Mouse (Mus musculus) liver, embryonic 14.5 days (tissue): ENCODE results near the gene Rictor.

Experiments used
- CTCF ChIP-seq: IDR thresholded peaks from 2 replicates; pipeline ENCODE4 v1.5.1; 2016; ENCODE audit warnings: antibody characterized with exemption, low read depth, control low read depth
- EP300 ChIP-seq: IDR thresholded peaks from 2 replicates; pipeline ENCODE4 v1.6.1; 2016; ENCODE audit warnings: antibody characterized with exemption, low read depth

DNA sequence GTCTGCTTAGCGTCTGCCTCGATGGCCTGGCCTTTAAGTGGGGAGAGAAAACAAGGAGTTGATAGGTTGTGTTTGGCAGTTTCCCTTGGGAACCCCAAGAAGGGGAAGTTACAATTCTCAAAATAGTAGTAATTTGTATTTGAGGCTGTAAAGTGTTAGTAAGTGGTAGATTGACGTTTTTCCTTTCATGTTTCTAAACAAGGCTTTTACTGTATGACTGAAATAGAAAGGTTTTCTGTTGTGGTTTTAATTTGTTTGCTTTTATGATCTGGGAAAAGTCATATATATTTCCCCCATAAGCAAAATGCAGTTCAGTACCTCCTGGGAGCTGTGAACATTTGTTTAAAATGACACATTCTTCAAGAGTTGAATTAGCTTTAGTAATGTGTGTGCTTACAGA, 64.1 kb downstream of the Rictor start:
- TF ChIP-seq CTCF (no peak), EP300 (no peak)
